Mouse (Mus musculus): ENCODE measurements at regions not wholly inside any gene's neighbourhood (a gene's known extent, or its start where the extent isn't known, plus 50 kb on each side); places are given as distances from the start of the nearest gene placed in this dataset.

GRCm38 (mm10) chr4:124199884-124200844 is 282.3 kb upstream of the 4930535I16Rik start:
- 20% methylated on average over 14 of the region's 14 CpGs for WGBS
- Histone ChIP-seq H3K4me3 (no peak overlapping the region), H3K36me3 (replicated peaks) (no peaks in the 10 kb centered on the region), H3K4me1 (peaks cover 29% of the 10 kb centered on the region), H3K27me3 (replicated peaks; ENCODE audit: low read depth, poor library complexity, severe bottlenecking) (peaks cover 74% of the 10 kb centered on the region), H3K27ac (replicated peaks) (peak overlapping the region; percentile 40; the same call in 1 of the 2 replicates), H3K9me3 (peaks cover 7% of the 10 kb centered on the region; the same call in 1 of the 2 replicates)
- DNase-seq (ENCODE audit: low spot score), result no peak

- no peak for DNase-seq (ENCODE audit: low spot score)
- Histone ChIP-seq H3K27ac (replicated peaks) (no peak overlapping the region), H3K27me3 (replicated peaks; ENCODE audit: low read depth, poor library complexity, severe bottlenecking) (peaks cover 74% of the 10 kb centered on the region), H3K9me3 (no peaks in the 10 kb centered on the region), H3K4me3 (no peak overlapping the region), H3K4me1 (peaks cover 29% of the 10 kb centered on the region), H3K36me3 (replicated peaks) (no peaks in the 10 kb centered on the region)
- 53% methylated on average over 15 of the region's 15 CpGs for WGBS
Measured at GRCm38 (mm10) chr4:124198832-124199231, 281.0 kb upstream of the 4930535I16Rik start.

- Histone ChIP-seq H3K36me3 (replicated peaks) (no peaks in the 10 kb centered on the region), H3K9me3 (no peaks in the 10 kb centered on the region), H3K4me3 (no peak overlapping the region), H3K27ac (replicated peaks) (no peak overlapping the region), H3K4me1 (peaks cover 29% of the 10 kb centered on the region), H3K27me3 (replicated peaks; ENCODE audit: low read depth, poor library complexity, severe bottlenecking) (peaks cover 62% of the 10 kb centered on the region)
- WGBS, result 34% methylated on average over 12 of the region's 12 CpGs
- DNase-seq (ENCODE audit: low spot score), result no peak
Measured at GRCm38 (mm10) chr4:124196711-124197110, 278.9 kb upstream of the 4930535I16Rik start.

DNA sequence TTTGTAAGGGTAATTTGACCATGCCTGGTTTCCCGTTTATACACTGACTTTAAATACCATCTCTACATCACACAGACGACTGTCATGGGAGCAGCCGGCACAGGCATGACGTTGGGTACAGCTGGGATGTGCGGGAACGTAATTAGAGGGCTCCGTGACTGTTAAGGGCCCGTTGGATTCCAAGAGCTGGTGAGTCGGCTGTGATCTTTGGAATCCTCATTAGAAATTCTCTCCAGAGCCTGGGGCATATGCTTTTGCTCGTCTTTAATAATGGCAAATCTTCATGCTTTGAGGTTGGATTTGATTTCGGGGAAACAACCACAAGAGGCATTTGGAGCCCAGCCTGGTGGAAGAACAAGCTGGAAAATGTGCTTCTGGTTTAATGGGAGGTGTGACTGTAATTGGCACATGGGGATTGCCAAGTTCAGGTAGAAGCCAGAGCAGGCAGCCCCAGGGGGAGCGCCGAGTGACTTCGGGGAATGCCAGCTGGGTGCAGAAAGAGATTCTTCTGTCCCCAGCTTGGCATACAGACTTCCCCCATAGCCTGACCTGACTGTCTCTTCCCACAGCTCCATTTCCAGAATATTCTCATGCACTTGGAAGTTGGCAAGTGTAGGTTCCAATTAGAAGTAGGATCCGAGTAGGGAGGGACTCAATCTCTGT is 275.4 kb upstream of the 4930535I16Rik start:
- no peaks in the 10 kb centered on the region for H3K9me3 ChIP-seq
- 78% methylated on average over 15 of the region's 15 CpGs for WGBS
- H3K4me1 ChIP-seq, result peaks cover 15% of the 10 kb centered on the region
- H3K36me3 ChIP-seq (replicated peaks), result no peaks in the 10 kb centered on the region
- no peak for DNase-seq (ENCODE audit: low spot score)
- H3K27ac ChIP-seq (replicated peaks), result no peak overlapping the region
- H3K27me3 ChIP-seq (replicated peaks; ENCODE audit: low read depth, poor library complexity, severe bottlenecking), result peaks cover 62% of the 10 kb centered on the region
- no peak overlapping the region for H3K4me3 ChIP-seq

- Histone ChIP-seq H3K27ac (replicated peaks) (no peak overlapping the region), H3K9me3 (no peaks in the 10 kb centered on the region), H3K4me1 (peaks cover 19% of the 10 kb centered on the region), H3K36me3 (replicated peaks) (no peaks in the 10 kb centered on the region), H3K4me3 (no peak overlapping the region), H3K27me3 (replicated peaks; ENCODE audit: low read depth, poor library complexity, severe bottlenecking) (peaks cover 55% of the 10 kb centered on the region)
- no peak for DNase-seq (ENCODE audit: low spot score)
- 84% methylated on average over 4 of the region's 4 CpGs for WGBS
Measured at GRCm38 (mm10) chr4:124190775-124191174, 273.0 kb upstream of the 4930535I16Rik start.

- 83% methylated on average over 13 of the region's 13 CpGs for WGBS
Measured at GRCm38 (mm10) chr4:124189993-124190385, 272.2 kb upstream of the 4930535I16Rik start.

DNA sequence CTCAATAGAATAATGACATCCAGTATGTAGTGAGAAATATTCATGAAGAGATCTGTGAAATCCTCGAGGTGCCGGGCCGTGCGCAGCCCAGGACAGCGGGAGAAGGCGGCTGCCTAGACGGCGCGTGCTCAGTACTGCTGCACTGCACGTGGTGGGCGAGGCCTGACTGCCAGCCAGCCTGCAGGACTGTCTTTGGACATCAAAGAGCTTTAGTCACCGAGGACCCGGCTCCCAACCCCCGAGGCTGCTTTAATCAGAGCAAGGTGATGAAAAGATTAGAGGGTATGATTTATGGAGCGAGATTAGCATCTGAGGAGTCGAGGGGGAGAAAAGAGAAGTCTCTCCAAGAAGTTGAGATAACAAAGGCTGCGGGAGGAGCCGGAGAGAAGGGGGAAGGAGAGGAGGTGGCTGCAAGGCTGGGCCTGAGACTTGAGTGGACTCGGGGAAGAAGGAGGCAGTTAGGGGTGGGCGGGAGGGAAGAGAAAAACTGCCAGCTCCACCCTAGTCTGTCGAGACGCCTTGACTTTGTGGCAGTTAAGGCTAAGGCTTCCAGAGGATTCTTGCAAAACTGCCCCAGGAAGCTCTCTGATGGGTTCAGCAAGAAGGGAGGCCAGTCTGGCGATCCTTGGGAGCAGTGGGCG is 271.6 kb upstream of the 4930535I16Rik start:
- H3K4me1 ChIP-seq, result peaks cover 19% of the 10 kb centered on the region
- H3K9me3 ChIP-seq, result no peaks in the 10 kb centered on the region
- H3K27ac ChIP-seq (replicated peaks), result no peak overlapping the region
- WGBS, result 47% methylated on average over 24 of the region's 24 CpGs
- H3K36me3 ChIP-seq (replicated peaks), result no peaks in the 10 kb centered on the region
- peaks cover 62% of the 10 kb centered on the region for H3K27me3 ChIP-seq (replicated peaks; ENCODE audit: low read depth, poor library complexity, severe bottlenecking)
- DNase-seq (ENCODE audit: low spot score), result peak; percentile 52
- H3K4me3 ChIP-seq, result no peak overlapping the region

More at GRCm38 (mm10) chr4:124189993-124190385, 272.2 kb upstream of the 4930535I16Rik start:
- no peaks in the 10 kb centered on the region for H3K36me3 ChIP-seq (replicated peaks)
- no peaks in the 10 kb centered on the region for H3K9me3 ChIP-seq
- H3K4me3 ChIP-seq, result no peak overlapping the region
- no peak for DNase-seq (ENCODE audit: low spot score)
- H3K4me1 ChIP-seq, result peaks cover 19% of the 10 kb centered on the region
- no peak overlapping the region for H3K27ac ChIP-seq (replicated peaks)
- peaks cover 57% of the 10 kb centered on the region for H3K27me3 ChIP-seq (replicated peaks; ENCODE audit: low read depth, poor library complexity, severe bottlenecking)

DNA sequence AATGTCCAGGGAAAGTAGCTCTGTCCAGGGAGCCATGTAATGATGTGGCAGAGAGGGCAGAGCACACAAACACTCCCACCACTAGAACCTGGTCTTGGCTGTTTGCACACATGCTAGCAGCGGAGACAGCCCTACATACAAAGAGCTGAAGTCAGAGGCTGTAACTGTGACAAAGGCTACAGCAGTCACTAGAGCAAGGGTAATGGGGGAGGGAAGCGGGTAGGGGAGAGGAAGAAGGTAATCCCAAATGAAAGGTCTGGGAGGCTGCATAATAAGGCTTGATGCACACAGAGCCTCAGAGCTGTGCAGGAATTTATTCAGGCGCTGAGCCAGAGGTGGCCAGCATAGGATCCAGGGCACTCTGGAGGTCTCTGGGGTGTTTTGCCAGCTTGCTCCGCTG is 269.3 kb upstream of the 4930535I16Rik start:
- 50% methylated on average over 4 of the region's 4 CpGs for WGBS
- no peak for DNase-seq (ENCODE audit: low spot score)
- Histone ChIP-seq H3K36me3 (replicated peaks) (no peaks in the 10 kb centered on the region), H3K4me3 (no peak overlapping the region), H3K27ac (replicated peaks) (no peak overlapping the region), H3K9me3 (no peaks in the 10 kb centered on the region), H3K27me3 (replicated peaks; ENCODE audit: low read depth, poor library complexity, severe bottlenecking) (peaks cover 84% of the 10 kb centered on the region), H3K4me1 (peaks cover 19% of the 10 kb centered on the region)

DNA sequence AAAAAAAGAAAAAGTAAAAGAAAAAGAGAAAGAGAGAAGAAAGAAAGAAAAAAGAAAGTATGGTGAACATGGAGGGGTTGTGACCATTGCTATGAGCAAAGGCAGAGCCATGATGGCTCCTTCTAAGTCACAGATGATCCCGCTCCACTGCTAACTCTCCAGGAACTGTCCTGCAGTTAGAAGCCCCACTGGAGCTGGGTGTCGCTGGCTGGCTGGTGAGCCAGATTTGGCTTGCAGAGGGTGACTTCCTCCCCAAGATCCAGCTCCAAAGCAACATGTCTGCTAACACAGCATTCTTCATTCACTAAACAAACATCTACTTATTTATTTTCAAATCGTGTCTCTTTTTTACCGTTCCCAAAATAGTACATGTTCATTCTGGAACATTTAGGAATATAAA is 263.5 kb upstream of the 4930535I16Rik start:
- Histone ChIP-seq H3K27me3 (replicated peaks; ENCODE audit: low read depth, poor library complexity, severe bottlenecking) (peaks cover 82% of the 10 kb centered on the region), H3K9me3 (no peaks in the 10 kb centered on the region), H3K36me3 (replicated peaks) (no peaks in the 10 kb centered on the region), H3K27ac (replicated peaks) (no peak overlapping the region), H3K4me1 (peaks cover 10% of the 10 kb centered on the region), H3K4me3 (no peak overlapping the region)
- no peak for DNase-seq (ENCODE audit: low spot score)
- 87% methylated on average over 4 of the region's 4 CpGs for WGBS

GRCm38 (mm10) chr4:124178401-124179018 is 260.7 kb upstream of the 4930535I16Rik start:
- peak; percentile 65 for DNase-seq (ENCODE audit: low spot score)
- Histone ChIP-seq H3K27me3 (replicated peaks; ENCODE audit: low read depth, poor library complexity, severe bottlenecking) (peaks cover 78% of the 10 kb centered on the region), H3K4me3 (peak overlapping the region; percentile 66), H3K4me1 (peaks cover 10% of the 10 kb centered on the region), H3K36me3 (replicated peaks) (no peaks in the 10 kb centered on the region), H3K9me3 (no peaks in the 10 kb centered on the region), H3K27ac (replicated peaks) (peak overlapping the region; percentile 69)
- WGBS, result under 1% methylated on average over 50 of the region's 50 CpGs

- WGBS, result 66% methylated on average over 6 of the region's 6 CpGs
- peaks cover 56% of the 10 kb centered on the region for H3K27me3 ChIP-seq (replicated peaks; ENCODE audit: low read depth, poor library complexity, severe bottlenecking)
- H3K4me1 ChIP-seq, result peaks cover 32% of the 10 kb centered on the region
- H3K36me3 ChIP-seq (replicated peaks), result no peaks in the 10 kb centered on the region
- no peaks in the 10 kb centered on the region for H3K9me3 ChIP-seq
- no peak for DNase-seq (ENCODE audit: low spot score)
- H3K27ac ChIP-seq (replicated peaks), result no peak overlapping the region
- no peak overlapping the region for H3K4me3 ChIP-seq
Measured at GRCm38 (mm10) chr4:124175531-124175930, 257.7 kb upstream of the 4930535I16Rik start.

- H3K36me3 ChIP-seq (replicated peaks), result no peaks in the 10 kb centered on the region
- H3K4me1 ChIP-seq, result peaks cover 11% of the 10 kb centered on the region
- H3K27me3 ChIP-seq (replicated peaks; ENCODE audit: low read depth, poor library complexity, severe bottlenecking), result peaks cover 38% of the 10 kb centered on the region
- H3K9me3 ChIP-seq, result no peaks in the 10 kb centered on the region
- DNase-seq (ENCODE audit: low spot score), result no peak
- H3K27ac ChIP-seq (replicated peaks), result no peak overlapping the region
- no peak overlapping the region for H3K4me3 ChIP-seq
- 86% methylated on average over 6 of the region's 6 CpGs for WGBS
Measured at GRCm38 (mm10) chr4:124154627-124155026, 236.8 kb upstream of the 4930535I16Rik start.
